Mouse (Mus musculus) spleen, postnatal 10 days (tissue): ENCODE results near the gene Serp2.
"Not testable (repeated sequence)": the region's sequence is repeated elsewhere in the genome, so short reads cannot be mapped to it uniquely, and the experiment has no call there.

Experiments
- DNase-seq, 2 experiments: peaks; one replicate each; pipeline ENCODE4 v3.0.0; 2021 to 2022; ENCODE audit warnings: low spot score in 2 of 2

Gene Serp2

DNA sequence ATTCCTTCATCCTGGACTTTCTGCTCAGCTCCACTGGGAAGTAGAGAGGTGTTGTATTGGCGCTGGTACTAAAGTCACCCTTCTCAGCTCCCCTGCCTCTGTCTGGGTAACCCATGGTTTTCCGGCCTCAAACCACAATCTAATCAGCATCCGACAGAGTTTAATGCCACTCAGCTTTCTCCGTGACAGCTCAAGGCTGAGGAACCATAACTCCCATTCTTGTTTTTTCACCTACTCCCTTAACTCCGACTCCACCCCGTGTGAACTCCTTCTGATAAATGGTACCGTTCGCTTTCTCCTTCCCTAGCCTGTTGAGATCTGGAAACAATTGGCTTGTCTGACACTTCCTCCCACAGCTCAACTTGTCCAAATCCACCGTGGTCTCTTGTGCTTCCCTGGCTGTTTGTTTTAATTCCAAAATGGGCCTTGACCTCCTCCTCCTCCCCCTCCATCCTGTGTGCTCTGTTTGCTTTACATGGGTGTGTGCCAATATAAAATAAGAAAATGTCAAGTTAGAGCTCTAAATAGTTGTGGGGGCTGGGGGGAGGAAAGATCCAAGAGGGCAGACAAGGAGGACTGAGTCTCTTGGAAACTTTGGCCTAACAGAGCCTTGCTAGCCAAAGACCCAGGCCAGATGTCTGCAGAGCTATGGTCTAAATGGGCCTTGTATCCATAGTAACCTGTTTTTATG is 12.7 kb upstream of the Serp2 start:
- peak in 1 of 2 experiments; percentile 32 for DNase-seq

GRCm38 (mm10) chr14:76568548-76568947 is 11.9 kb upstream of the Serp2 start:
- DNase-seq, result no peak

GRCm38 (mm10) chr14:76567280-76567679 is 10.6 kb upstream of the Serp2 start:
- no peak for DNase-seq

DNA sequence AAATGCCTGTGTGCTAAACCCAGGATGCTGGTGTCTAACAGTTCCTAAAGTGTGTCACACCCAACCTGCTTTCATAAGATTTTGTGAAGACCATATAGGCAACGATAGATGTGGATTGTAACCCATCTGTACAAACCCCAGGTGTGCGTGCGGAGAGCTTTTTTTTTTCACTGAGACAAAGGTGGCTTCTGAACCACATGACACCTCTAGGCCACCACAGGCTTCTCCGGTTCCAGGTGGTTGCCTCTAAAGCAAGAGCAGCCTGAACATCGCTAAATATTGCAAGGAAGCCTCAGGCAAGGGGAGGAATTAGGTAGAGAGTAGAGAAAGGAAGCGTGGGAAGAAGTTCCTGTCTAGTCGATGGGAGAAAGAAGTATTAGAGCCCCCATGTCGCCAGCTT is 10.0 kb upstream of the Serp2 start:
- DNase-seq, result no peak

DNA sequence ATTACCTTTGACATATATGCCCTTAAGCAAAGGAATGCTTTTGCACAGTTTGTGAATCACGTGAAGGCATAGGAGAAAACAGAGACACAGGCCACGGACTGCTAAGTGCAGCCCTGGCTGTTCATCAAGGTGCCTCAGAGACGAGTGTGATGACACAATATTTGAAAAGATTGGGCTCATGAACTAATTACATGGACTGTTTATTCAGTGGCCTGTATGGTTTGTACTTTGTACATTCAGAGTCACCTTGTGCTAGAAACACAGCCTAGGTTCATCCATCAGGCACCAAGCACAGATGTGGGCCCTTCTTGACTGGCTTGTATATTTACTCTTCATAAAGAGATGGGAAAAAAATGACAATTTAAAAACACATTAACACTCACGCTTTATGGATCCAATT is 9.5 kb upstream of the Serp2 start:
- DNase-seq, result no peak

DNA sequence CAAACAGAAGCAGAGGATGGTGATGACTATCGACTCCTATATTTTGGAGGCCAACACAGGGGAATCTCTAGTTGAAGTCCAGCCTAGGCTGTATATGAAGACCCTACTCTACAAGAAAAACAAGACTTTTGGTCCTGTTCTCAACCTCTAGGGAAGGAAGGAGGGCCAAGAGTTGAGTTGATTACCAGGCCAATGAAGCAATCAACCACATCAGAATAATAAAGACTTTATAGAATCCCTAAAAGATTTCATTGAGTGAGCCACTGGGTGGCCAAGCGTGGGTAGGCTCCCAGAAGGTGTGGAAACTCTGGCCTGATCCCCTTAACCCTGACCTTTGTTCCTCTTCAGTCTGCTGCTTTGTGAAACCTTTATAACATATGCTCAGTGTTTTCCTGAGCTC is 2.5 kb upstream of the Serp2 start:
- DNase-seq, result no peak

DNA sequence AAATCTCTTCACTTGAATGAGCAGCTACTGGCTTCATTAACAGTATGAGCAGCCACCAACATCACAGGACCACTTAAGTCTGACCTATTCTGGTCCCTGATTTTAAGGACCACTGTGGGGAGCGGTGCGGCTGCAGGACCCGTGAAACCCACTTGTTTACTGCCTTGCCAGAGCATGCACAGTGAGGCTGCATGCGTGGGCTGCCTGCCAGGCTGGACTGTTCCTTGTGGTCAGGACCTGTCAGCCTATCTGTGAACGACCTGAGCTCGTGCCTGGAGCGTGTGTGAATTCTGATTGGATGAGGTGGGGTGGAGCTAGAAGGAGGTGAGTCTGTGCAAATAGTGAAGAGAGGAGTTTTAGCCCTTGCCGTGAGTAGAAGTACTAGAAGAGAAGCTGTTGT is 1.5 kb upstream of the Serp2 start:
- not testable (repeated sequence) for DNase-seq

DNA sequence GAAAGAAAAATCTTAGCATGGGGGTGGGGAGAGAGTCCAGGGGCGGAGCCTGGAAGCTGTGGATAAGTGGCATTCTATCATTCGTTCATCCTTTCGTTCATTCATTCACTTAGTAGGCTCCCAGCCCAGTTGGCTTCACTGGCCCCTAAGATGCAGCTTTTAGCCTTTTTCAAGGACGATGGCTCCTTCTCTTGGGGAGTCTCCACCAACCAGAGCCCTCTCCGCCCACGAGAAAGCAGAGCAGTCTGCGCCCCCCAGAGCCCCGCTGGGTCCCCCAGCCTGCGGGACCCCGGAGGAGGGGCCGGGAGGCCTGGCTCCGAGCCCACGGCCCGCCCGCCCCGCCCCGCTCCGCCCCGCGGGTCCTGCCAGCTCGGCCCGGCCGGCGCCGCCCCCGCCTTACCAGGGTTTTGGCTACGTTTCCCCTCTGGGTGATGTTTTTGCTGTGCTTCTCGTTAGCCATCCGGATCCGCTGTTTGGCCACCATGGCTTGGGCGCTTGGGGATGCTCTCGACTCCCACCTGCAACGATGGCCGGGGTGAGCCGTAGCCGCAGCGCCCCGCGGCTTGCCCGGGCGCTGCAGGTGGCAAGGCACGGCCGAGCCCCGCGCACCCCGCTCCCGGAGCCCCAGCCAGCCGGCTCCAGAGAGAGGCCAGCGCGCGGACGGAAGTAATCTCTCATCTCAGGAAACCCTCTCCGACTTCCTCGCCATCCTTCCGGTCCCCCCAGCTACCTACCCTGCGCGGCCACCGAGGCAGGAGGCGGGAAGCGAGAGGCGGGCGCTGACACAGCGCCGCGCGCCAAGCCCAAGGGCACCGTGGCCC is 448 bp downstream of the Serp2 start:
- peak; percentile 51 to 55 for DNase-seq

DNA sequence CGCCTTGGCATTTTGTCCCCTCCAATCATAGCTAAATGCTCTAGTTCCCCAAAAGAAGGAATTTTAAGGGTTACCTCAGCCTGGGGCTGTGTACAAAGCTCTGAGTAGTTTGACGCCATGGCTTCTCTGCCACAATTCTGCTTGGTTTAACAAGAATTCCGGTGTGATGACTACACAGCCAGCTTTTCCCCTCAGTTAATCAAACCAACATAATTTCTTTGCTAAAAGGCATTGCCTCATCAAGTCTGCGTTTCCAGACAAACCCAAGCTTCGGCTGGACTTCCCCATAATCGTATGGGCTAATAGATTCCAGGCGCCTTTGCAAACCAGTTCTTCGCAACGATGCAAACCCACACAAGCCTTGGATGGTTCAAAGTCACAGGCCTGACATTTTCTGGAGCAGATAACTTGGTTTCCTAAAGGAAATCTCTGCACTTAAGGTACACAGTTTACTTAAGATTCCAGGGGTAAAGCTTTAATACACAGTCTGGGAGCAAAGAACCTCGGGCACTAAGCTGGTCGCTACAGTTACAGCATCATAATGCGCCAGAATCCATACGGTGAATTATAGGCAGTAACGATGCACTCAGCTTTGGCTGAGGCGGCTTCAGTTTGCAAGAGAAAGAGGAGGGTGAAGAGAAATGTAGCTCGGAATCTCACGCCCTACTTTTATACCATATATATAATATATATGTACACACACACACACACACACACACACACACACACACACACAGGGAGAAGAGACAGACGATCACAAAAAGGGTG is 1.2 kb downstream of the Serp2 start:
- DNase-seq, result no peak

DNA sequence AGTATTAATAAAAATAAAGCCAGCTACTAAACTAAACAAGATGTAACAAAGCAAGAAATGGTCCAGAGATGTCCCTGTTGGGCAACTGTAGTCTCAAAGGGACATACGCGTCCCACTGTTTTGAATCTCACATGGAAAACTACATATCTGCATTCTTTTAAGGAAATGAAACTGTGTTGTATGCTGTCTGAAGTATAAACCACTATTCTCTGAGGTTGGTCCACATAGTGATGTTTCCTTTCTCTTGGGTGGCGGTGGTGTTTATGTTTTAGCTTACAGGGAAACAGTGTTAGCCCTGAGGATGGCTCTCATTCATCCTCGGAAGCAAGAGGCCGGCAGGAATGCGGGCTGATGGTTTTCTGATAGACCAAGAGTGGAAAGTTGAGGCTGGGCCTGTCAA is 12.6 kb downstream of the Serp2 start:
- DNase-seq, result no peak

GRCm38 (mm10) chr14:76541341-76541740 is 15.3 kb downstream of the Serp2 start:
- no peak for DNase-seq

- DNase-seq, result no peak
Measured at GRCm38 (mm10) chr14:76540005-76540670, 16.6 kb downstream of the Serp2 start.

DNA sequence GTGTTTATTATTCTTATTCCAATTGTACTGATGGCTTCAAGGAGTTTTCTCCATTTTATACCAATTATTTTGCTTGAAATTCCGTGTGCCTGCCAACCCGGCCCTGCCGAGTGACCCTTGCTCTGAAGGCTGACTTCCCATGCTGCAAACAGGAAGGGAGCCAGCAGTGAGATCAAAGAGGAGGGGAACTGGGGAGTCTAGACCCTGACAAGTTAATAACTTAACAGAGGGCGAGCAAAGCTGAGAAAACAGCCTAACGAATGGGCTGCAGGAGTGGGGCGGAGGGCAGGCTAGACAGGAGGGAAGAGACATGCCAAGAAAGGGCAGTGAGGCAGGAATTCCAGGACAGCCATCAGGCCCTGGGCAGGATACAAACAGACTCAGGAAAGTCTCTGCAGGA is 19.8 kb downstream of the Serp2 start:
- DNase-seq, result no peak

GRCm38 (mm10) chr14:76535096-76535495 is 21.6 kb downstream of the Serp2 start:
- DNase-seq, result no peak

DNA sequence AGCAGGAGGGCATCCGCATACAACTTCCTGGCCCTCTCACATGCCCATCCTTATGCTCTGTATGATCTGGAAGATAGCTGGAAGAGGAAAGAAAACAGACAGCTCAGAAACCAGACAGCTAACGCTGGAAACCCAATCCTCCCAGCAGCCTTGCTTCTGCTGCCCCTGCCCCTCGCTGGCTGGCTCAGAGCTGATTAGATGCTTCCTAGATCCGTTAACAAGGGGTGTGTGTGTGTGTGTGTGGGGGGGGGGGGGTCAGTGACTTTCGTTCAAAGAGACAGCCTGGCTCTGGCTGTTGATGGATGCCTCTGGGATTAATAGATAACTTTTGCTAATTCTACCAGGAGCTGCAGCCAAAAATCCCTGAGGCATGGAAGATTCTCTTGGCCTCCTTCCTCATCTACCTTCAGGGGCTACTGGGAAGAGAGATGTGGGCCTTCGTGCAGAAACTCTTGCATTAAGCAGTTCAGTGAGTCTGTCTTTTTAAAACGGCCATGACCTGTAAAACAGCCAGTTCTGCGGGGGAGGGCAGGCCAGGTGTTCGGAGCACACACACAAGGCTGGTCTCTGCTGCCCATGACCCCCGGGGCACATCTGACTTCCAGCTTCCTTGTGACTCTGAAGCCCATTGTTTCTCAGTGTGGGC is 23.4 kb downstream of the Serp2 start:
- DNase-seq, result peak; percentile 44 to 47

GRCm38 (mm10) chr14:76532257-76533169 is 24.2 kb downstream of the Serp2 start:
- peak; percentile 74 to 90 for DNase-seq

- DNase-seq, result peak; percentile 43 to 47
Measured at GRCm38 (mm10) chr14:76531027-76531660, 25.5 kb downstream of the Serp2 start.

- no peak for DNase-seq
Measured at GRCm38 (mm10) chr14:76528641-76529040, 28.0 kb downstream of the Serp2 start.

GRCm38 (mm10) chr14:76527758-76528313 is 28.9 kb downstream of the Serp2 start:
- no peak for DNase-seq
